Mouse (Mus musculus): ENCODE measurements around the gene Gm10490. TPM values are rescaled to one million over a fixed set of nuclear protein-coding genes. Genes with fewer than 3 reads are reported as not detected.

Gm10490 gene
- polyA plus RNA-seq, 2 experiments = not detected

GRCm38 (mm10) chrX:7868506-7868905 lies 40.8 kb upstream of the Gm10490 start:
- no peaks in the 10 kb centered on the region for H3K9me3 ChIP-seq (ENCODE audit: control insufficient read depth, low read length)
- 77% methylated on average over 2 of the region's 2 CpGs for WGBS
- no peaks in the 10 kb centered on the region for H3K27me3 ChIP-seq (ENCODE audit: control insufficient read depth, insufficient read depth, low read length)
- no peak overlapping the region for H3K9ac ChIP-seq (ENCODE audit: low read depth, low read length, severe bottlenecking)
- TF ChIP-seq POLR2A (IDR thresholded peaks at IDR 0.05; ENCODE audit: borderline replicate concordance, extremely low read depth, insufficient read depth, insufficient read length) = no peak
- no peaks in the 10 kb centered on the region for H3K36me3 ChIP-seq (ENCODE audit: control insufficient read depth, insufficient read depth, low read length)
- ATAC-seq (ENCODE audit: low FRiP score, low read depth) = no peak
- DNase-seq (ENCODE audit: low spot score) = no peak
- H3K4me2 ChIP-seq (replicated peaks; ENCODE audit: low read depth, low read length, severe bottlenecking) = no peak overlapping the region
- no peaks in the 10 kb centered on the region for H3K4me1 ChIP-seq (ENCODE audit: control insufficient read depth, insufficient read depth, low read length)
- H3K27ac ChIP-seq (replicated peaks; ENCODE audit: low read depth, low read length) = no peak overlapping the region
- no peak overlapping the region for H3K4me3 ChIP-seq (replicated peaks; ENCODE audit: low read length)

DNA sequence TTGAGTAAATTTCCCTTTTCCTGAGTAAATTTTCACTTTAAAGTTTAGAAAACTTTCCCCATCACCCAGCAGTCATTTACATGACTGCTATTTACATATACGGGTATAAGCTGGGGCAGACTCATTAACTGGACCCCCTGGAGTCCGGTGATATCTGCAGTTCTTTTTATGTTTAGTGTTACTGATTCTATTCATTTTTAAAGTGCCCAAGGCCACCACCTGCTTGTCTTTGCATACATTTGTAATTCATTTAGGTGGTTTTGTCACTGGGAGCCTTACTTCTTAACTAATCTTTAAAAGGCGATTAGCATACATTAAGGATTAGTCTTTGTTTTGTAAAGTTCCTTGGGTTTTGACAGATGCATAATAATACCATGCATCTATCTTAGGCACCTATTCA lies 39.5 kb upstream of the Gm10490 start:
- no peak overlapping the region for H3K4me2 ChIP-seq (replicated peaks; ENCODE audit: low read depth, low read length, severe bottlenecking)
- H3K36me3 ChIP-seq (ENCODE audit: control insufficient read depth, insufficient read depth, low read length) = peaks cover 6% of the 10 kb centered on the region; the same call in 1 of the 2 replicates
- TF ChIP-seq POLR2A (IDR thresholded peaks at IDR 0.05; ENCODE audit: borderline replicate concordance, extremely low read depth, insufficient read depth, insufficient read length) = no peak
- ATAC-seq (ENCODE audit: low FRiP score, low read depth) (no peak), DNase-seq (ENCODE audit: low spot score) (no peak)
- no peaks in the 10 kb centered on the region for H3K27me3 ChIP-seq (ENCODE audit: control insufficient read depth, insufficient read depth, low read length)
- H3K9ac ChIP-seq (ENCODE audit: low read depth, low read length, severe bottlenecking) = no peak overlapping the region
- H3K4me1 ChIP-seq (ENCODE audit: control insufficient read depth, insufficient read depth, low read length) = no peaks in the 10 kb centered on the region
- no peak overlapping the region for H3K27ac ChIP-seq (replicated peaks; ENCODE audit: low read depth, low read length)
- 41% methylated on average over 3 of the region's 3 CpGs for WGBS
- no peak overlapping the region for H3K4me3 ChIP-seq (replicated peaks; ENCODE audit: low read length)
- no peaks in the 10 kb centered on the region for H3K9me3 ChIP-seq (ENCODE audit: control insufficient read depth, low read length)

DNA sequence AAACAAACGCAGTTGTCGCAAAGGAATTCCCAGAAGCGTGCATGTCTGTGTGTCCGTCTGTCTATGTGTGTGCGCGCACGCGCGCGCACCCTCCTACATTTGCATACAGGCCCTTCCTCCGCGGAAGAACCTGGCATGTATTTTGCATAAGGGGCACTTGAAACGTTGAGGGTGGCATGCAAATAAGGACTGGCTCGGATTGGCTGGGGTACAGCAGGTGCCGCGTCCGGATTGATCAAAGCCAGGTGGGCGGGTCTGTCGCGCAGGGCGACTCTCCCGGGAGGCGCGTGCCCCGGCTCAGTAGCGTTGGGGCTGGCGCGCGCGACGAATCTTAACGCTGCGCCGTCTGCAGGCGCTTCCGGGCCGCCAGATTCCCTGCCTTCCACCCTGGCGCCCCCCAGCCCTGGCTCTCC lies 31.3 kb upstream of the Gm10490 start, which contains the start of gene Pim2:
Gene Pim2 (plus strand): TSS at position 256 of the 413 bp plus-strand sequence.
- 33% methylated on average over 29 of the region's 38 CpGs for WGBS
- no peak for TF ChIP-seq POLR2A (IDR thresholded peaks at IDR 0.05; ENCODE audit: borderline replicate concordance, extremely low read depth, insufficient read depth, insufficient read length)
- Histone ChIP-seq H3K36me3 (ENCODE audit: control insufficient read depth, insufficient read depth, low read length) (peaks cover 6% of the 10 kb centered on the region; the same call in 1 of the 2 replicates), H3K4me1 (ENCODE audit: control insufficient read depth, insufficient read depth, low read length) (no peaks in the 10 kb centered on the region), H3K9ac (ENCODE audit: low read depth, low read length, severe bottlenecking) (peak within 1 kb of the TSS; percentile 34; the same call in 1 of the 2 replicates), H3K27me3 (ENCODE audit: control insufficient read depth, insufficient read depth, low read length) (no peaks in the 10 kb centered on the region), H3K4me3 (replicated peaks; ENCODE audit: low read length) (peak within 1 kb of the TSS; percentile 40), H3K27ac (replicated peaks; ENCODE audit: low read depth, low read length) (no peak within 1 kb of the TSS), H3K9me3 (ENCODE audit: control insufficient read depth, low read length) (no peaks in the 10 kb centered on the region), H3K4me2 (replicated peaks; ENCODE audit: low read depth, low read length, severe bottlenecking) (peak within 1 kb of the TSS; percentile 77)
- DNase-seq (ENCODE audit: low spot score) = peak; percentile 56
- peak; percentile 73 for ATAC-seq (ENCODE audit: low FRiP score, low read depth)

- Histone ChIP-seq H3K9me3 (ENCODE audit: control insufficient read depth, low read length) (no peaks in the 10 kb centered on the region), H3K4me3 (replicated peaks; ENCODE audit: low read length) (peak overlapping the region; percentile 40), H3K4me2 (replicated peaks; ENCODE audit: low read depth, low read length, severe bottlenecking) (peak overlapping the region; percentile 77), H3K27me3 (ENCODE audit: control insufficient read depth, insufficient read depth, low read length) (no peaks in the 10 kb centered on the region), H3K9ac (ENCODE audit: low read depth, low read length, severe bottlenecking) (peak overlapping the region; percentile 34; the same call in 1 of the 2 replicates), H3K36me3 (ENCODE audit: control insufficient read depth, insufficient read depth, low read length) (peaks cover 6% of the 10 kb centered on the region; the same call in 1 of the 2 replicates), H3K27ac (replicated peaks; ENCODE audit: low read depth, low read length) (no peak overlapping the region), H3K4me1 (ENCODE audit: control insufficient read depth, insufficient read depth, low read length) (no peaks in the 10 kb centered on the region)
- TF ChIP-seq POLR2A (IDR thresholded peaks at IDR 0.05; ENCODE audit: borderline replicate concordance, extremely low read depth, insufficient read depth, insufficient read length) = no peak
- no peak for DNase-seq (ENCODE audit: low spot score)
- WGBS = 29% methylated on average over 21 of the region's 21 CpGs
- ATAC-seq (ENCODE audit: low FRiP score, low read depth) = peak; percentile 7; the same call in 1 of the 2 replicates
These were observed 30.8 kb upstream of the Gm10490 start for GRCm38 (mm10) chrX:7878495-7878894.

- Histone ChIP-seq H3K36me3 (ENCODE audit: control insufficient read depth, insufficient read depth, low read length) (no peaks in the 10 kb centered on the region), H3K9me3 (ENCODE audit: control insufficient read depth, low read length) (no peaks in the 10 kb centered on the region), H3K9ac (ENCODE audit: low read depth, low read length, severe bottlenecking) (no peak overlapping the region), H3K4me1 (ENCODE audit: control insufficient read depth, insufficient read depth, low read length) (no peaks in the 10 kb centered on the region), H3K4me3 (replicated peaks; ENCODE audit: low read length) (no peak overlapping the region), H3K27me3 (ENCODE audit: control insufficient read depth, insufficient read depth, low read length) (no peaks in the 10 kb centered on the region), H3K4me2 (replicated peaks; ENCODE audit: low read depth, low read length, severe bottlenecking) (peak overlapping the region; percentile 34; the same call in 1 of the 2 replicates), H3K27ac (replicated peaks; ENCODE audit: low read depth, low read length) (no peak overlapping the region)
- WGBS = 22% methylated on average over 11 of the region's 11 CpGs
- no peak for TF ChIP-seq POLR2A (IDR thresholded peaks at IDR 0.05; ENCODE audit: borderline replicate concordance, extremely low read depth, insufficient read depth, insufficient read length)
- DNase-seq (ENCODE audit: low spot score) (peak; percentile 72), ATAC-seq (ENCODE audit: low FRiP score, low read depth) (no peak)
These were observed 29.5 kb upstream of the Gm10490 start for GRCm38 (mm10) chrX:7879819-7880218.
